Mouse (Mus musculus) embryonic facial prominence, embryonic 11.5 days (tissue): ENCODE measurements at regions not wholly inside any gene's neighbourhood (a gene's known extent, or its start where the extent isn't known, plus 50 kb on each side); places are given as distances from the start of the nearest gene placed in this dataset.
A peak's percentile ranks its signal among the peaks of the same experiment; 100 is the strongest.

Experiments used
- ATAC-seq: fragments of 200-750 bp; cut with Nextera tagmentation; replicated peaks from 2 replicates; pipeline ENCODE4 v1.8.0; 2017; ENCODE audit warnings: low read depth; ENCODE audit not compliant: insufficient number of reproducible peaks, low FRiP score, low TSS enrichment
- DNase-seq: peaks from one replicate; pipeline ENCODE4 v3.0.0-alpha.2; 2015; ENCODE audit warnings: low spot score
- H3K27ac ChIP-seq: fragments of 300-500 bp; sonication (generic); replicated peaks from 2 replicates; pipeline ENCODE4 v1.5.1; 2014; ENCODE audit warnings: mild to moderate bottlenecking, low read depth, low read length, control low read depth
- H3K27me3 ChIP-seq: fragments of 300-500 bp; sonication (generic); 2 replicates; pipeline ENCODE4 v1.6.1; 2014; ENCODE audit warnings: mild to moderate bottlenecking, low read length, moderate library complexity, mixed read lengths; ENCODE audit not compliant: control insufficient read depth, insufficient read depth
- H3K36me3 ChIP-seq: fragments of 300-500 bp; sonication (generic); replicated peaks from 2 replicates; pipeline ENCODE4 v1.6.1; 2014; ENCODE audit warnings: low read depth, mild to moderate bottlenecking, low read length, moderate library complexity, mixed read lengths; ENCODE audit not compliant: control insufficient read depth, insufficient read depth
- H3K4me1 ChIP-seq: fragments of 300-500 bp; sonication (generic); 2 replicates; pipeline ENCODE4 v1.6.1; 2014; ENCODE audit warnings: low read length, mixed read lengths; ENCODE audit not compliant: control insufficient read depth, insufficient read depth
- H3K4me2 ChIP-seq: fragments of 300-500 bp; sonication (generic); 2 replicates; pipeline ENCODE4 v1.6.1; 2014; ENCODE audit warnings: low read depth, mild to moderate bottlenecking, control low read depth, low read length, moderate library complexity
- H3K4me3 ChIP-seq: fragments of 300-500 bp; sonication (generic); 2 replicates; pipeline ENCODE4 v1.5.1; 2014; ENCODE audit warnings: low read depth, low read length, control low read depth
- H3K9ac ChIP-seq: fragments of 300-500 bp; sonication (generic); replicated peaks from 2 replicates; pipeline ENCODE4 v1.6.1; 2014; ENCODE audit warnings: mild to moderate bottlenecking, control low read depth, low read length
- H3K9me3 ChIP-seq: fragments of 300-500 bp; sonication (generic); replicated peaks from 2 replicates; pipeline ENCODE4 v1.6.1; 2016; ENCODE audit warnings: mild to moderate bottlenecking, low read length, inconsistent platforms, mixed read lengths; ENCODE audit not compliant: control insufficient read depth
- WGBS: fragments of 180-500 bp; shearing (Covaris S2); extraction: QIAGEN DNeasy Blood & Tissue Kit; methylation state at CpG from one replicate; pipeline ENCODE4 v1.1.7; 2014; 5-methylcytosine and 5-hydroxymethylcytosine counted together

GRCm38 (mm10) chr5:116897391-116897790, 218.5 kb downstream of the Suds3 start:
- H3K27me3 ChIP-seq, result no peaks in the 10 kb centered on the region
- no peak overlapping the region for H3K9ac ChIP-seq
- DNase-seq (no peak), ATAC-seq (no peak)
- H3K4me3 ChIP-seq, result no peak overlapping the region
- no peaks in the 10 kb centered on the region for H3K4me1 ChIP-seq
- H3K27ac ChIP-seq, result no peak overlapping the region
- no peak overlapping the region for H3K4me2 ChIP-seq
- H3K9me3 ChIP-seq, result no peaks in the 10 kb centered on the region
- no peaks in the 10 kb centered on the region for H3K36me3 ChIP-seq
- 89% methylated on average over 5 of the region's 5 CpGs for WGBS

DNA sequence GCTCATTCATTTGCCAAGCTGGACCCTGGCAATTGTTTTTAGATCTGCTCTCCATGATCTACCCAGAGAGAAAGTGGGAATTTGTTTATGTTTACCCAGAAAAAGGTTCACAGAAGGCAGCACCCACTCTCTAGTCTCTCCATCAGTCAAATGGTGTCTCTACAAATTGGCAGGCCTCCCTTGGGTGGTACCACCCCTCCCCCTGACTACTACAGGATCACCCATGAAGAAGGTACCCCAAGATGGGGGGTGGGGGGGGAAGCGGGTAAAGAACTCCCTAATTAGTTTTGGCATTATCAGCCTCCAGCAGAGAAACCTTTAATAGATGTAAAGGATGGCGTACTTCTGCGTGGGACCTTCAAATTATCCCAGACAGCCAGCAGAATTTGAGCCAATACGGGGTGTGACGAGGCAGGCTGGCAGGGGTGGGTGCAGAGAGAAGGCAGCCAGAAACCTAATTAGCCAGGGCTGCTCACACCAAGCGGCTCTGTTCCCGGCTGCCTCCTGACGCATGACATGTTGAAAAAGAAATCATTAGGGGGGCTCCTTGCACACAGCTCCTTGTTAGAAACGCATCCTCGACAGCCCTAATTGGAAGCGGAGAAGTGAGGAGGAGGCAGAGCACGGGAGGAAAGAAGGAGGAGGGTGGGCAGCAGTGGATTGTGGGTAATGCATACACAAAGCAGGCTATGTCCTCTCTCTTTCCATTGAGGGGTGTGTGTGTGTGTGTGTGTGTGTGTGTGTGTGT, 220.7 kb downstream of the Suds3 start:
- Histone ChIP-seq H3K9me3 (no peaks in the 10 kb centered on the region), H3K4me3 (no peak overlapping the region), H3K27ac (no peak overlapping the region), H3K4me2 (no peak overlapping the region), H3K36me3 (no peaks in the 10 kb centered on the region), H3K4me1 (no peaks in the 10 kb centered on the region), H3K9ac (no peak overlapping the region), H3K27me3 (no peaks in the 10 kb centered on the region)
- 63% methylated on average over 12 of the region's 12 CpGs for WGBS
- no peak for ATAC-seq
- DNase-seq, result peak; percentile 9

- Histone ChIP-seq H3K36me3 (no peaks in the 10 kb centered on the region), H3K4me1 (no peaks in the 10 kb centered on the region), H3K4me3 (no peak overlapping the region), H3K9me3 (no peaks in the 10 kb centered on the region), H3K27ac (no peak overlapping the region), H3K9ac (no peak overlapping the region), H3K27me3 (no peaks in the 10 kb centered on the region), H3K4me2 (no peak overlapping the region)
- DNase-seq (no peak), ATAC-seq (no peak)
- WGBS, result 78% methylated on average over 6 of the region's 6 CpGs
These were observed 221.3 kb downstream of the Suds3 start for GRCm38 (mm10) chr5:116894575-116894974.

- Histone ChIP-seq H3K4me1 (no peaks in the 10 kb centered on the region), H3K9me3 (no peaks in the 10 kb centered on the region), H3K4me2 (no peak overlapping the region), H3K27me3 (no peaks in the 10 kb centered on the region), H3K4me3 (no peak overlapping the region), H3K9ac (no peak overlapping the region), H3K27ac (no peak overlapping the region), H3K36me3 (no peaks in the 10 kb centered on the region)
- ATAC-seq (no peak), DNase-seq (no peak)
- WGBS, result 84% methylated on average over 13 of the region's 13 CpGs
These were observed 223.0 kb downstream of the Suds3 start for GRCm38 (mm10) chr5:116892877-116893276.

GRCm38 (mm10) chr5:116889224-116889623, 226.7 kb downstream of the Suds3 start:
- H3K27me3 ChIP-seq, result no peaks in the 10 kb centered on the region
- no peaks in the 10 kb centered on the region for H3K9me3 ChIP-seq
- H3K4me2 ChIP-seq, result no peak overlapping the region
- ATAC-seq (no peak), DNase-seq (no peak)
- H3K36me3 ChIP-seq, result no peaks in the 10 kb centered on the region
- 86% methylated on average over 12 of the region's 12 CpGs for WGBS
- H3K27ac ChIP-seq, result no peak overlapping the region
- H3K9ac ChIP-seq, result no peak overlapping the region
- no peak overlapping the region for H3K4me3 ChIP-seq
- no peaks in the 10 kb centered on the region for H3K4me1 ChIP-seq

DNA sequence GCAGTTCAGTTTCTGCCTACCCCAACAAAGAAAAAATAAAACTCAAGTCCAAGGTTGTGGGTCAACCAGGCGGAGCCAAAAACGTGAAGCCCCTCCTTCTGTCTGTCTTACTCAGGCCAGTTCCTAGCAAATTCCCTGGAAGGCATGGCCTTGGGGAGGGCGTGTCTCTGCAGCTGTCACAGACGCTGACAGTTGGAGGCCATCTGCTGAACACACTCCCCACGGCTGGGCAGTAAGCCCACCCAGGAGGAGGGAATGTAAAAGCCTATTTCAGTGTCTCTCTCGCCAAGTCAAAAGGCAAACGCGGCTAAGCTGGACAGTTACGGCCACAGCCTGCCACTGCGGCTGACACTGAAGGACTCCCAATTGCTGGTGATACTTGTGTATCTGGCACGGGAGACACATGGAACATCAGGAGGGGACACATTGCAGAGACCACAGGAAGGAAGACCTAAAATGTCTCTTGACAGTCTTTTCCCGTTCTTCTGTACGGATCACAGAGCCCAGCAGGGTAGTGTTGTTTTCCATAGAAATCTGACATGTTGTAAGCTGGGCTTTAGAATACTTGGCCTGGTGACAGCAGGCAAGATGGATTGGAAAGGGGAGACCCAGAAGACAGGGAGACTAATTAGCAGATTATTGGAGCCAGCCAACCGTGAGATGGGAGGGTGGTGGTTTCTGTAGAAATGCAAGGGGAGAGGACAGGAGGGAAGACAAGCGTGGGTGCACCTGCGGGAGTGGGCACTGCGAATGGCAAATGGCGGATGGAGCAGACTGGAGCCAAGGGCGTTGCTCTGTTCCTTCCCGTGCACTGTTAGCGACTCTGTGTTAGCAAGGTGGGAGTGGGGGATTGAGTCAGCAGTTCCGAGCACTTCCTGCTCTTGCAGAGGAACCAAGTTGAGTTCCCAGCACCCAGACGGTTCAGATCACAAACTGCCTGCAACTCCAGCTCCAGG, 229.5 kb downstream of the Suds3 start:
- peak; percentile 5 for DNase-seq
- Histone ChIP-seq H3K4me2 (no peak overlapping the region), H3K27ac (no peak overlapping the region), H3K36me3 (no peaks in the 10 kb centered on the region), H3K27me3 (no peaks in the 10 kb centered on the region), H3K4me3 (no peak overlapping the region), H3K4me1 (no peaks in the 10 kb centered on the region), H3K9me3 (no peaks in the 10 kb centered on the region), H3K9ac (no peak overlapping the region)
- 61% methylated on average over 23 of the region's 23 CpGs for WGBS
- ATAC-seq, result no peak

GRCm38 (mm10) chr5:116879761-116880160, 236.2 kb downstream of the Suds3 start:
- Histone ChIP-seq H3K4me3 (no peak overlapping the region), H3K36me3 (no peaks in the 10 kb centered on the region), H3K4me1 (no peaks in the 10 kb centered on the region), H3K4me2 (no peak overlapping the region), H3K27me3 (no peaks in the 10 kb centered on the region), H3K9ac (no peak overlapping the region), H3K9me3 (no peaks in the 10 kb centered on the region), H3K27ac (no peak overlapping the region)
- ATAC-seq (no peak), DNase-seq (no peak)
- 71% methylated on average over 2 of the region's 2 CpGs for WGBS

DNA sequence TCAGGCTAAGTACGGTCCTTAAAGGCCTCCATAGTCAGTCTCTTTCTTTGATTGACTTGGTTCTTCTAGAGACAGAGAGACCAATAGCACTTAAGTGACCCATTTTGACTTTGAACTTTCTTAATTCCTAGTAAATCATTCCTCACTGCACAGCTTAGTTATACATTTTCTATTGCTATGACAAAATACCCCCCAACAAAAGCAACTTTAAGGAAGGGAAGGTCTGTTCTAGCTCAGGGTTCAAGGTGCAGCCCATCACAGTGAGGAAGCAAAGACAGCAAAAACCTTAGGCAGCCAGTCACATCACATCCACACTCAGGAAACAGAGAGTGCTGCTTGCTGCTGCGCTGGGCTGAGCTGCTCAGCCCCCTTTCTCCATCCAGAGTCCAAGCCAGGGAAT, 241.0 kb downstream of the Suds3 start:
- H3K9me3 ChIP-seq, result no peaks in the 10 kb centered on the region
- no peak overlapping the region for H3K9ac ChIP-seq
- DNase-seq, result no peak
- no peaks in the 10 kb centered on the region for H3K4me1 ChIP-seq
- H3K27me3 ChIP-seq, result no peaks in the 10 kb centered on the region
- WGBS, result 78% methylated on average over 2 of the region's 2 CpGs
- ATAC-seq, result no peak
- no peak overlapping the region for H3K4me3 ChIP-seq
- H3K36me3 ChIP-seq, result no peaks in the 10 kb centered on the region
- no peak overlapping the region for H3K4me2 ChIP-seq
- no peak overlapping the region for H3K27ac ChIP-seq
